Mouse (Mus musculus) forebrain, embryonic 10.5 days (tissue): ENCODE measurements around the gene Hnrnpa3. TPM values are rescaled to one million over a fixed set of nuclear protein-coding genes. Genes with fewer than 3 reads are reported as not detected.
"Not testable (repeated sequence)": the region's sequence is repeated elsewhere in the genome, so short reads cannot be mapped to it uniquely, and the experiment has no call there.

Experiments used
- DNase-seq: peaks from one replicate; pipeline ENCODE4 v3.0.0-alpha.2; 2017; ENCODE audit warnings: low spot score; ENCODE audit errors: extremely low spot score
- H3K27ac ChIP-seq: fragments of 300-500 bp; sonication (generic); 2 replicates; pipeline ENCODE4 v1.5.1; 2016; ENCODE audit warnings: mild to moderate bottlenecking
- H3K27me3 ChIP-seq: fragments of 300-500 bp; sonication (generic); 2 replicates; pipeline ENCODE4 v1.6.1; 2016; ENCODE audit warnings: mild to moderate bottlenecking; ENCODE audit not compliant: poor library complexity, severe bottlenecking
- H3K36me3 ChIP-seq: fragments of 300-500 bp; sonication (generic); replicated peaks from 2 replicates; pipeline ENCODE4 v1.6.1; 2016; ENCODE audit warnings: mild to moderate bottlenecking, moderate library complexity
- H3K4me1 ChIP-seq: fragments of 300-500 bp; sonication (generic); 2 replicates; pipeline ENCODE4 v1.6.1; 2016
- H3K4me3 ChIP-seq: fragments of 300-500 bp; sonication (generic); 2 replicates; pipeline ENCODE4 v1.5.1; 2016; ENCODE audit warnings: mild to moderate bottlenecking, moderate library complexity
- H3K9me3 ChIP-seq: fragments of 300-500 bp; sonication (generic); 2 replicates; pipeline ENCODE4 v1.6.1; 2016; ENCODE audit warnings: mild to moderate bottlenecking, moderate library complexity
- WGBS: fragments of 180-500 bp; shearing (Covaris S2); methylation state at CpG from one replicate; pipeline ENCODE4 v1.1.7; 2016; 5-methylcytosine and 5-hydroxymethylcytosine counted together
- polyA plus RNA-seq: library from polyadenylated mRNA; unstranded; fragments of >200 nt; fragmentation: Nextera tagmentation; extraction: Ambion mirVana; gene quantifications from 2 replicates; pipeline ENCODE4 v1.2.1, GENCODE M21; 2016

Hnrnpa3 gene
- polyA plus RNA-seq, 1 experiment from 2014 or later: 405 TPM

GRCm38 (mm10) chr2:75642312-75642711 lies 16.7 kb upstream of the Hnrnpa3 start:
- H3K4me3 ChIP-seq, H3K27ac ChIP-seq, H3K4me1 ChIP-seq, DNase-seq, H3K27me3 ChIP-seq, H3K36me3 ChIP-seq, H3K9me3 ChIP-seq: not testable (repeated sequence)
- WGBS: 95% methylated on average over 4 of the region's 4 CpGs

DNA sequence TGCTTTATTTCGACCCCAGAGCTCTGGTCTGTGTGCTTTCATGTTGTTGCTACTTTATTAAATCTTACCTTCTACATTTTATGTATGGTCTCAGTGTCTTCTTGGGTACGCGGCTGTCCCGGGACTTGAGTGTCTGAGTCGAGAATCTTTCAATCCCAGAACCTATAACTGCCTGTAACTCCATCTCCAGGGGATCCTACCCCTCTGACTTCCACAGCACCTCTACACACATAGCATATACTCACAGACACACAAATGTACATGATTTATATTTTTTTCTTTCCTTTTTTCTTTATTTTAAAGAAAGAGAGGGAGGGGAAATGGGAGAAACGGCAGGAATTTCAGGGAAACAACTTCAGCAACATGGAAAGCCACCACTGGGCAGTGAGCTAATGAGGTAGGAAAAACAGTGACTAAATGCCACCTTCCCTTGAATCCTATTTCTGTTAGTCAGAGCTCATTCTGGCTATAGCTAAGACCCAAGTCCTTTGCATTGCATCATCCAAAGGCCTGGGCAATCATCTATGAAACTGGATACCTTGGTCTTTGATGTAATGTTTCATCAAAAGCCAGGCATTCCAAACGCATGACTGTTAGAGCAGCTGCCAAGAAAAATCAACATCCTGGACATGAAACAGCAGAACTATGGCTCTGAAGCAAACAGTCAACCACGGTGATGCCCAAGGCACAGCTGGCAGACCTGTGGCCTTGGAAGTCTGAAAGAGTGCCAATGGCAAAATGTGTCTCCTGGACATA lies 16.1 kb upstream of the Hnrnpa3 start:
- Histone ChIP-seq H3K36me3 (no peaks in the 10 kb centered on the region), H3K27me3 (no peaks in the 10 kb centered on the region), H3K4me3 (no peak overlapping the region), H3K4me1 (0 out of 2 replicates have a peak, but pooled peaks cover 2% of the 10 kb centered on the region), H3K27ac (no peak overlapping the region), H3K9me3 (no peaks in the 10 kb centered on the region)
- DNase-seq: no peak
- WGBS: 86% methylated on average over 8 of the region's 8 CpGs

GRCm38 (mm10) chr2:75643950-75644349 lies 15.1 kb upstream of the Hnrnpa3 start:
- DNase-seq: no peak
- Histone ChIP-seq H3K4me1 (0 out of 2 replicates have a peak, but pooled peaks cover 2% of the 10 kb centered on the region), H3K4me3 (no peak overlapping the region), H3K27ac (no peak overlapping the region), H3K36me3 (no peaks in the 10 kb centered on the region), H3K9me3 (no peaks in the 10 kb centered on the region), H3K27me3 (no peaks in the 10 kb centered on the region)
- WGBS: 87% methylated on average over 6 of the region's 6 CpGs

- Histone ChIP-seq H3K36me3 (no peaks in the 10 kb centered on the region), H3K4me1 (0 out of 2 replicates have a peak, but pooled peaks cover 2% of the 10 kb centered on the region), H3K27ac (no peak overlapping the region), H3K27me3 (no peaks in the 10 kb centered on the region), H3K9me3 (no peaks in the 10 kb centered on the region), H3K4me3 (no peak overlapping the region)
- WGBS: 94% methylated on average over 12 of the region's 12 CpGs
- no peak for DNase-seq
Observed at GRCm38 (mm10) chr2:75645251-75645650, 13.8 kb upstream of the Hnrnpa3 start.

- peaks cover 4% of the 10 kb centered on the region; the same call in 1 of the 2 replicates for H3K4me1 ChIP-seq
- H3K4me3 ChIP-seq: no peak overlapping the region
- H3K9me3 ChIP-seq: no peaks in the 10 kb centered on the region
- DNase-seq: no peak
- 90% methylated on average over 1 of the region's 1 CpGs for WGBS
- H3K27ac ChIP-seq: no peak overlapping the region
- H3K36me3 ChIP-seq: no peaks in the 10 kb centered on the region
- H3K27me3 ChIP-seq: no peaks in the 10 kb centered on the region
Observed at GRCm38 (mm10) chr2:75650437-75650836, 8.6 kb upstream of the Hnrnpa3 start.

DNA sequence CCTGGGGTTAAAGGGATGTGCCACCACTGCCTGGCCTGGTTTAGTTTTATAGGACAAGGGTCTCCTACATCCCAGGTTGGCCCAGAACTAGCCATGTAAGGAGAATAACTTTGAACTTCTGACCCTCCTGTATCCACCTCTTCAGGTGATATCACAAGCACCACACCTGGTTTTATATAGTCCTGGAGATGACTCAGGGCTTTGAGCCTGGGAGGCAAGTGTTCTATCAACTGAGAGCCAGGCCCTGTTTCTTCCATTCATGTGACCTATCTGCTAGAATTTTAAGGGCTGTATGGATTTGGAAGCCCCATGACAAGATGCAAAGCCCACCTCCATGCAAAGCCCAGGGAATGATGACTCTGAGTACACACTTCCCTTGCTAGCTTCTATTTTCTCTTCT lies 5.9 kb upstream of the Hnrnpa3 start:
- Histone ChIP-seq H3K27me3 (no peaks in the 10 kb centered on the region), H3K36me3 (no peaks in the 10 kb centered on the region), H3K4me1 (peaks cover 15% of the 10 kb centered on the region), H3K4me3 (no peak overlapping the region), H3K27ac (no peak overlapping the region), H3K9me3 (no peaks in the 10 kb centered on the region)
- peak; percentile 0 for DNase-seq

DNA sequence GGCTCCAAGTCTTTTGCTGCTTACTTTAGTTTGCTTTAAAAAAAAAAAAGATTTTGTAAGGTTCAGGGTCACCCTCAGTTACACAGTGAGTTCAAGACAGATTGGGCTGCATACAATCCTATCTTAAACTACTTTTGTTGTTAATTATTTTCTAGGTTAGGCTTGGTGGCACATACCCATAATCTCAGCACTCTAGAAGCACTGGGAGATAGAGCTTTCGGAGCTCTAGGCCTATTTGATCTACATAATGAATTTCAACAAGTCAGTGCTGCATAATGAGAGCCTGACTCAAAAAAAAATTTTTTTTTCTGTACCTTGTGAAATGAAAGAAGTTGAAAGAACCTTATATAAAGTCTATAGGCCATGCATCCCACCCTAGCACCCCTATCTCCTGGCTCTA lies 4.4 kb upstream of the Hnrnpa3 start:
- 88% methylated on average over 1 of the region's 1 CpGs for WGBS
- H3K36me3 ChIP-seq: no peaks in the 10 kb centered on the region
- DNase-seq: no peak
- H3K27me3 ChIP-seq: no peaks in the 10 kb centered on the region
- peaks cover 16% of the 10 kb centered on the region for H3K4me1 ChIP-seq
- H3K9me3 ChIP-seq: no peaks in the 10 kb centered on the region
- H3K4me3 ChIP-seq: no peak overlapping the region
- no peak overlapping the region for H3K27ac ChIP-seq

DNA sequence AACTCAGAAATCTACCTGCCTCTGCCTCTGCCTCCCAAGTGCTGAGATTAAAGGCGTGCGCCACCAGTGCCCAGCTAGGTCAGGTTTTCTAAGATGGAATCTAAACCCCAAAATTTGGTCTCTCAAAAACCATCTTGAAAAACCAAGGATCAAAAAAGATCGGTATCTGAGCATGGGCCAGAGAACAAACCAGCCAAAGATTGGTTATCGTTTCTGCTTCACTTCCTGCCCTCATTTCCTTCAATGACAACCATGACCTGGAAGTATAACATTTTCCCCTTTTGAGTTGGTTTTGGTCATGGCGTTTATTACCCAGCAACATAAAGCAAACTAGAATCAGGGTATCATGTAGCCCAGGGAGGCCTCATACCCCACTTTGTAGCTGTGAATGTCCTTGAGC lies 2.1 kb upstream of the Hnrnpa3 start:
- DNase-seq: no peak
- Histone ChIP-seq H3K27me3 (no peaks in the 10 kb centered on the region), H3K27ac (peak overlapping the region; percentile 100), H3K36me3 (peaks cover 13% of the 10 kb centered on the region), H3K4me1 (peaks cover 26% of the 10 kb centered on the region), H3K9me3 (no peaks in the 10 kb centered on the region), H3K4me3 (no peak overlapping the region)
- WGBS: 92% methylated on average over 5 of the region's 5 CpGs

- H3K27me3 ChIP-seq: no peaks in the 10 kb centered on the region
- peak overlapping the region; percentile 93 for H3K4me3 ChIP-seq
- peaks cover 23% of the 10 kb centered on the region for H3K4me1 ChIP-seq
- WGBS: 2% methylated on average over 18 of the region's 18 CpGs
- DNase-seq: peak; percentile 81
- H3K27ac ChIP-seq: peak overlapping the region; percentile 100
- H3K36me3 ChIP-seq: peaks cover 25% of the 10 kb centered on the region
- H3K9me3 ChIP-seq: no peaks in the 10 kb centered on the region
Observed at GRCm38 (mm10) chr2:75657907-75658691, 962 bp upstream of the Hnrnpa3 start.

DNA sequence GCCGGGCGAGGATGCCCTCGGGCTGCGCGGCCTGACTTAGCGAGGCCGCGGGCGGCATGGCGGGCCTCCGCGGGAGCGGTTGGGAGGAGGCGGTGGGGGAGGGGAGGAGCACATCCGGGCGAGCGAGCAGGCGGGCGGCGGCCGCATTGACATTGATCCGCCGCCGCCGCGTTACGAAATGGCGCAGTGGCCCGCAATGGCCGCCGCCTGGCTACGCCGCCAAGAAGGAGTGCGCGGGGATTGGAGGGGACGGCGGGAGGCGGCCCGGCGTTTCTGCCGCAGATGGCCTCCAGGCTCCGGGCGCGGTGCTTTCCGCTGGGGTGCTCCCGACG lies 534 bp downstream of the Hnrnpa3 start:
- H3K4me1 ChIP-seq: peaks cover 23% of the 10 kb centered on the region
- H3K27ac ChIP-seq: peak overlapping the region; percentile 100
- no peaks in the 10 kb centered on the region for H3K27me3 ChIP-seq
- H3K4me3 ChIP-seq: peak overlapping the region; percentile 93
- peaks cover 40% of the 10 kb centered on the region for H3K36me3 ChIP-seq
- DNase-seq: peak; percentile 88
- H3K9me3 ChIP-seq: no peaks in the 10 kb centered on the region
- under 1% methylated on average over 41 of the region's 47 CpGs for WGBS

GRCm38 (mm10) chr2:75660255-75660948 lies 1.3 kb downstream of the Hnrnpa3 start:
- Histone ChIP-seq H3K27me3 (no peaks in the 10 kb centered on the region), H3K4me3 (peak overlapping the region; percentile 93), H3K27ac (peak overlapping the region; percentile 100), H3K4me1 (peaks cover 23% of the 10 kb centered on the region), H3K9me3 (no peaks in the 10 kb centered on the region), H3K36me3 (peaks cover 47% of the 10 kb centered on the region)
- 7% methylated on average over 15 of the region's 15 CpGs for WGBS
- no peak for DNase-seq

GRCm38 (mm10) chr2:75661106-75661505 lies 2.0 kb downstream of the Hnrnpa3 start:
- no peaks in the 10 kb centered on the region for H3K27me3 ChIP-seq
- H3K36me3 ChIP-seq: peaks cover 47% of the 10 kb centered on the region
- peak overlapping the region; percentile 93 for H3K4me3 ChIP-seq
- 63% methylated on average over 2 of the region's 2 CpGs for WGBS
- H3K27ac ChIP-seq: peak overlapping the region; percentile 100; the same call in 1 of the 2 replicates
- no peak for DNase-seq
- no peaks in the 10 kb centered on the region for H3K9me3 ChIP-seq
- peaks cover 23% of the 10 kb centered on the region for H3K4me1 ChIP-seq
